Mouse (Mus musculus) heart, embryonic 15.5 days (tissue): ENCODE results near the gene Hic2. TPM values are rescaled to one million over a fixed set of nuclear protein-coding genes. Genes with fewer than 3 reads are reported as not detected.

Experiments used
- ATAC-seq: fragments of 200-750 bp; cut with Nextera tagmentation; replicated peaks from 2 replicates; pipeline ENCODE4 v1.8.0; 2017; ENCODE audit warnings: low read depth, moderate TSS enrichment; ENCODE audit not compliant: insufficient number of reproducible peaks, insufficient read depth, low FRiP score
- H3K27ac ChIP-seq: fragments of 300-500 bp; sonication (generic); 2 replicates; pipeline ENCODE4 v1.5.1; 2015; ENCODE audit warnings: mild to moderate bottlenecking, inconsistent platforms
- H3K27me3 ChIP-seq: fragments of 300-500 bp; sonication (generic); 2 replicates; pipeline ENCODE4 v1.6.1; 2015; ENCODE audit warnings: inconsistent platforms
- H3K36me3 ChIP-seq: fragments of 300-500 bp; sonication (generic); 2 replicates; pipeline ENCODE4 v1.6.1; 2015; ENCODE audit warnings: mild to moderate bottlenecking, inconsistent platforms
- H3K4me1 ChIP-seq: fragments of 300-500 bp; sonication (generic); replicated peaks from 2 replicates; pipeline ENCODE4 v1.6.1; 2015; ENCODE audit warnings: inconsistent platforms
- H3K4me2 ChIP-seq: fragments of 300-500 bp; sonication (generic); 2 replicates; pipeline ENCODE4 v1.6.1; 2015; ENCODE audit warnings: inconsistent platforms, mild to moderate bottlenecking, moderate library complexity
- H3K4me3 ChIP-seq: fragments of 300-500 bp; sonication (generic); 2 replicates; pipeline ENCODE4 v1.5.1; 2015; ENCODE audit warnings: mild to moderate bottlenecking, inconsistent platforms
- H3K9ac ChIP-seq: fragments of 300-500 bp; sonication (generic); 2 replicates; pipeline ENCODE4 v1.6.1; 2015; ENCODE audit warnings: mild to moderate bottlenecking, inconsistent platforms
- H3K9me3 ChIP-seq: fragments of 300-500 bp; sonication (generic); replicated peaks from 2 replicates; pipeline ENCODE4 v1.6.1; 2016; ENCODE audit warnings: inconsistent platforms
- WGBS: fragments of 180-500 bp; shearing (Covaris S2); methylation state at CpG from one replicate; pipeline ENCODE4 v1.1.7; 2015; ENCODE audit warnings: mixed read lengths; 5-methylcytosine and 5-hydroxymethylcytosine counted together
- polyA plus RNA-seq: library from polyadenylated mRNA; unstranded; fragments of >200 nt; fragmentation: Nextera tagmentation; extraction: Ambion mirVana; gene quantifications from 2 replicates; pipeline ENCODE4 v1.2.1, GENCODE M21; 2015

Hic2 gene
- polyA plus RNA-seq, 1 experiment from 2014 or later = 3.2 TPM

GRCm38 (mm10) chr16:17255270-17255669, 21.9 kb downstream of the Hic2 start:
- Histone ChIP-seq H3K27me3 (no peaks in the 10 kb centered on the region), H3K4me2 (no peak overlapping the region), H3K36me3 (peaks cover 33% of the 10 kb centered on the region), H3K4me1 (peaks cover 56% of the 10 kb centered on the region), H3K4me3 (no peak overlapping the region), H3K27ac (no peak overlapping the region), H3K9ac (no peak overlapping the region), H3K9me3 (no peaks in the 10 kb centered on the region)
- no peak for ATAC-seq
- WGBS = 67% methylated on average over 2 of the region's 2 CpGs

GRCm38 (mm10) chr16:17257359-17257821, 24.0 kb downstream of the Hic2 start:
- H3K9me3 ChIP-seq = no peaks in the 10 kb centered on the region
- no peak overlapping the region for H3K9ac ChIP-seq
- 76% methylated on average over 9 of the region's 9 CpGs for WGBS
- H3K4me2 ChIP-seq = no peak overlapping the region
- no peak for ATAC-seq
- no peaks in the 10 kb centered on the region for H3K27me3 ChIP-seq
- H3K36me3 ChIP-seq = peaks cover 33% of the 10 kb centered on the region
- no peak overlapping the region for H3K4me3 ChIP-seq
- H3K4me1 ChIP-seq = peaks cover 43% of the 10 kb centered on the region
- H3K27ac ChIP-seq = no peak overlapping the region

GRCm38 (mm10) chr16:17258917-17259316, 25.5 kb downstream of the Hic2 start:
- no peak for ATAC-seq
- H3K36me3 ChIP-seq = peaks cover 33% of the 10 kb centered on the region
- 84% methylated on average over 12 of the region's 12 CpGs for WGBS

GRCm38 (mm10) chr16:17261341-17261740, 28.0 kb downstream of the Hic2 start:
- no peak overlapping the region for H3K27ac ChIP-seq
- 91% methylated on average over 1 of the region's 1 CpGs for WGBS
- peaks cover 15% of the 10 kb centered on the region; the same call in 1 of the 2 replicates for H3K4me1 ChIP-seq

More at GRCm38 (mm10) chr16:17258917-17259316, 25.5 kb downstream of the Hic2 start:
- Histone ChIP-seq H3K4me3 (no peak overlapping the region), H3K4me1 (peaks cover 29% of the 10 kb centered on the region), H3K27ac (no peak overlapping the region), H3K9me3 (no peaks in the 10 kb centered on the region), H3K27me3 (no peaks in the 10 kb centered on the region), H3K4me2 (no peak overlapping the region), H3K9ac (no peak overlapping the region)

GRCm38 (mm10) chr16:17266113-17266512, 32.7 kb downstream of the Hic2 start:
- no peaks in the 10 kb centered on the region for H3K27me3 ChIP-seq
- no peak overlapping the region for H3K9ac ChIP-seq
- ATAC-seq = no peak
- no peaks in the 10 kb centered on the region for H3K36me3 ChIP-seq
- H3K4me3 ChIP-seq = no peak overlapping the region
- H3K9me3 ChIP-seq = 0 out of 2 replicates have a peak, but pooled peaks cover 5% of the 10 kb centered on the region
- H3K4me1 ChIP-seq = peaks cover 4% of the 10 kb centered on the region; the same call in 1 of the 2 replicates
- H3K27ac ChIP-seq = no peak overlapping the region
- 82% methylated on average over 3 of the region's 3 CpGs for WGBS
- H3K4me2 ChIP-seq = no peak overlapping the region

More at GRCm38 (mm10) chr16:17261341-17261740, 28.0 kb downstream of the Hic2 start:
- no peaks in the 10 kb centered on the region for H3K27me3 ChIP-seq
- no peak overlapping the region for H3K4me3 ChIP-seq
- no peak for ATAC-seq
- no peak overlapping the region for H3K9ac ChIP-seq
- no peak overlapping the region for H3K4me2 ChIP-seq
- peaks cover 27% of the 10 kb centered on the region for H3K36me3 ChIP-seq
- no peaks in the 10 kb centered on the region for H3K9me3 ChIP-seq

- H3K4me2 ChIP-seq = no peak overlapping the region
- no peak for ATAC-seq
- H3K4me3 ChIP-seq = no peak overlapping the region
- H3K9me3 ChIP-seq = 0 out of 2 replicates have a peak, but pooled peaks cover 5% of the 10 kb centered on the region
- H3K4me1 ChIP-seq = no peaks in the 10 kb centered on the region
- no peak overlapping the region for H3K9ac ChIP-seq
- no peaks in the 10 kb centered on the region for H3K36me3 ChIP-seq
- H3K27ac ChIP-seq = no peak overlapping the region
- 26% methylated on average over 5 of the region's 5 CpGs for WGBS
- no peaks in the 10 kb centered on the region for H3K27me3 ChIP-seq
Measured at GRCm38 (mm10) chr16:17267937-17268336, 34.6 kb downstream of the Hic2 start.

- no peak overlapping the region for H3K4me2 ChIP-seq
- no peak overlapping the region for H3K9ac ChIP-seq
- WGBS = 81% methylated on average over 5 of the region's 5 CpGs
- no peaks in the 10 kb centered on the region for H3K27me3 ChIP-seq
- H3K9me3 ChIP-seq = 0 out of 2 replicates have a peak, but pooled peaks cover 5% of the 10 kb centered on the region
- ATAC-seq = no peak
- no peaks in the 10 kb centered on the region for H3K36me3 ChIP-seq
- H3K27ac ChIP-seq = no peak overlapping the region
- H3K4me3 ChIP-seq = no peak overlapping the region
- H3K4me1 ChIP-seq = no peaks in the 10 kb centered on the region
Measured at GRCm38 (mm10) chr16:17269872-17270271, 36.5 kb downstream of the Hic2 start.

GRCm38 (mm10) chr16:17271124-17271523, 37.8 kb downstream of the Hic2 start:
- Histone ChIP-seq H3K27ac (no peak overlapping the region), H3K36me3 (no peaks in the 10 kb centered on the region), H3K9ac (no peak overlapping the region), H3K4me1 (no peaks in the 10 kb centered on the region), H3K9me3 (0 out of 2 replicates have a peak, but pooled peaks cover 5% of the 10 kb centered on the region), H3K27me3 (no peaks in the 10 kb centered on the region), H3K4me2 (no peak overlapping the region), H3K4me3 (no peak overlapping the region)
- no peak for ATAC-seq
- WGBS = 70% methylated on average over 4 of the region's 4 CpGs

- Histone ChIP-seq H3K9ac (no peak overlapping the region), H3K36me3 (no peaks in the 10 kb centered on the region), H3K4me2 (no peak overlapping the region), H3K4me3 (no peak overlapping the region), H3K27ac (no peak overlapping the region), H3K27me3 (peaks cover 3% of the 10 kb centered on the region), H3K9me3 (0 out of 2 replicates have a peak, but pooled peaks cover 5% of the 10 kb centered on the region), H3K4me1 (peaks cover 7% of the 10 kb centered on the region)
- ATAC-seq = no peak
- WGBS = 75% methylated on average over 6 of the region's 6 CpGs
Measured at GRCm38 (mm10) chr16:17271856-17272255, 38.5 kb downstream of the Hic2 start.

- Histone ChIP-seq H3K4me1 (peaks cover 21% of the 10 kb centered on the region), H3K36me3 (peaks cover 13% of the 10 kb centered on the region; the same call in 1 of the 2 replicates), H3K9me3 (0 out of 2 replicates have a peak, but pooled peaks cover 4% of the 10 kb centered on the region), H3K4me2 (peak within 1 kb of the TSS; percentile 99), H3K9ac (peak within 1 kb of the TSS; percentile 67), H3K4me3 (peak within 1 kb of the TSS; percentile 80), H3K27me3 (peaks cover 30% of the 10 kb centered on the region), H3K27ac (peak within 1 kb of the TSS; percentile 62)
- WGBS = 54% methylated on average over 7 of the region's 7 CpGs
- ATAC-seq = no peak
Measured at GRCm38 (mm10) chr16:17275721-17276120, 42.3 kb downstream of the Hic2 start, which contains the start of gene Tmem191c. Tmem191c (plus strand) TSS chr16:17276077.

GRCm38 (mm10) chr16:17276164-17277151, 43.1 kb downstream of the Hic2 start:
- H3K9ac ChIP-seq = peak overlapping the region; percentile 67
- H3K4me2 ChIP-seq = peak overlapping the region; percentile 99
- under 1% methylated on average over 62 of the region's 62 CpGs for WGBS
- peak; percentile 86 for ATAC-seq
- peaks cover 21% of the 10 kb centered on the region for H3K4me1 ChIP-seq
- H3K4me3 ChIP-seq = peak overlapping the region; percentile 80
- peaks cover 30% of the 10 kb centered on the region for H3K27me3 ChIP-seq
- peaks cover 19% of the 10 kb centered on the region; the same call in 1 of the 2 replicates for H3K36me3 ChIP-seq
- peak overlapping the region; percentile 62 for H3K27ac ChIP-seq
- no peaks in the 10 kb centered on the region for H3K9me3 ChIP-seq
